Mouse (Mus musculus): ENCODE data around the gene Dip2b.

- no peak for TF ChIP-seq CTCF (conservative IDR thresholded peaks at IDR 0.05; ENCODE audit: insufficient read depth, insufficient read length, low read depth, low read length)
- TF ChIP-seq POLR2A (IDR thresholded peaks at IDR 0.05; ENCODE audit: low read depth, low read length) = peak; percentile 60
These were observed 189.4 kb downstream of the Dip2b start, which contains the start of gene Atf1 for GRCm38 (mm10) chr15:100227663-100228534.
